Mouse (Mus musculus) testis, adult 2 months (tissue): ENCODE results near the gene Ccdc121. TPM values are rescaled to one million over a fixed set of nuclear protein-coding genes. Genes with fewer than 3 reads are reported as not detected.
"Not testable (repeated sequence)": the region's sequence is repeated elsewhere in the genome, so short reads cannot be mapped to it uniquely, and the experiment has no call there.

Experiments used
- H3K27ac ChIP-seq: fragments of 200-500 bp; 2 replicates; pipeline ENCODE4 v1.5.1; 2012; ENCODE audit warnings: low read depth, low read length; ENCODE audit not compliant: control insufficient read depth, insufficient read depth
- H3K27me3 ChIP-seq: fragments of 200-500 bp; 2 replicates; pipeline ENCODE4 v1.6.1; 2012; ENCODE audit warnings: mild to moderate bottlenecking, low read length, moderate library complexity; ENCODE audit not compliant: control insufficient read depth, insufficient read depth
- H3K36me3 ChIP-seq: fragments of 200-500 bp; 2 replicates; pipeline ENCODE4 v1.6.1; 2012; ENCODE audit warnings: mild to moderate bottlenecking, low read length; ENCODE audit not compliant: control insufficient read depth, insufficient read depth
- H3K4me1 ChIP-seq: fragments of 200-500 bp; 2 replicates; pipeline ENCODE4 v1.6.1; 2012; ENCODE audit warnings: low read length; ENCODE audit not compliant: control insufficient read depth, insufficient read depth
- H3K4me3 ChIP-seq: fragments of 200-500 bp; 2 replicates; pipeline ENCODE4 v1.5.1; 2012; ENCODE audit warnings: low read depth, mild to moderate bottlenecking, low read length, moderate library complexity, mixed read lengths; ENCODE audit not compliant: control insufficient read depth
- CTCF ChIP-seq: fragments of 200-500 bp; IDR thresholded peaks from 2 replicates; pipeline ENCODE4 v1.5.1; 2012; ENCODE audit warnings: low read depth, mild to moderate bottlenecking, inconsistent platforms, low read length, moderate library complexity; ENCODE audit not compliant: control insufficient read depth, insufficient read depth, insufficient replicate concordance
- POLR2A ChIP-seq: fragments of 200-500 bp; IDR thresholded peaks from 2 replicates; pipeline ENCODE4 v1.6.1; 2012; ENCODE audit warnings: low read depth, mild to moderate bottlenecking, inconsistent platforms, low read length, moderate library complexity; ENCODE audit not compliant: control insufficient read depth
- polyA plus RNA-seq: library from polyadenylated mRNA; depleted of rRNA; stranded (reverse); fragments of >200 nt; gene quantifications from 2 replicates; pipeline ENCODE4 v1.2.3, GENCODE M21; 2012

The Ccdc121 gene
- polyA plus RNA-seq, 1 experiment: not detected

DNA sequence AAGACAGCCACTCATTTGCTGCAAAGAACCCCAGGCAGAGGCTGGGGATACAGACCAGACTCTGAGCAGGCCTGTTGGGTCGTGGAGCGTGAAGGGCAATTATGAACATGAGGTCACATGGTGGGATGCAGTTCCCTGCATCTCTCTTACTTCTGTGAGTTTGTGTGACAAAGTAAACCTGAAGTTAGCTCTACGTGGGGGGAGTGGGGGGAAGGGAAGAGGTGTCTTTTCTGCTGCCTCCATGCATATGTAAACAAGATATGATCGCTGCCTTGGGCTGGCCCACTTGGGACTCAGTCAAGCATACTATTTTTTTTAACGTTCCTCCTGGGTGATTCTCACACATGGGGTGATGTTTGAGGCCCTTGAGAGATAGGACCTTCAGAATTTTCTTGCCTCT is 14.7 kb upstream of the Ccdc121 start:
- no peaks in the 10 kb centered on the region for H3K27me3 ChIP-seq
- TF ChIP-seq POLR2A: no peak
- TF ChIP-seq CTCF: no peak

DNA sequence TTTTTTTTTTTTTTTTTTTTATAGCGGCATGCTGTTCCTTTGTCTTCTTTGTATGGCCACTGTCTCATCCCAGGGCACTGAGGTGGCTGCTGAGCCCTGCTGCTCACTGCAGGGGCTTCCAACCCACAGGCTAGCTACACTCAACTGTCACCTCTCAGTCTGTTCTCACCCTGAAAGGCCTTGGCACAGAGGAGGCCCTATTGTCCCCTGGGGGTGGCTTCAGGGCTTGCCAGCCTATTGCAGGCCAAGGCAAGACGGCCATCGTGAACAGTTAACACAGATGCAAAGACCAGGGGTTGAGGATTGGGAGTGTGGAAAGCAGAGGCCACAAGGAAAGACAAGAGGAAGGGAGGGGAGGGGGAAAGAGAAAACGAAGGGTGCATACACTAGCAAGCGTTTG is 12.6 kb upstream of the Ccdc121 start:
- Histone ChIP-seq H3K27me3 (no peaks in the 10 kb centered on the region), H3K4me1 (no peaks in the 10 kb centered on the region), H3K4me3 (no peak overlapping the region), H3K27ac (no peak overlapping the region), H3K36me3 (no peaks in the 10 kb centered on the region)
- TF ChIP-seq POLR2A: no peak

More for the DNA sequence above, 14.7 kb upstream of the Ccdc121 start:
- no peak overlapping the region for H3K4me3 ChIP-seq
- peaks cover 4% of the 10 kb centered on the region for H3K4me1 ChIP-seq
- H3K36me3 ChIP-seq: no peaks in the 10 kb centered on the region
- no peak overlapping the region for H3K27ac ChIP-seq

DNA sequence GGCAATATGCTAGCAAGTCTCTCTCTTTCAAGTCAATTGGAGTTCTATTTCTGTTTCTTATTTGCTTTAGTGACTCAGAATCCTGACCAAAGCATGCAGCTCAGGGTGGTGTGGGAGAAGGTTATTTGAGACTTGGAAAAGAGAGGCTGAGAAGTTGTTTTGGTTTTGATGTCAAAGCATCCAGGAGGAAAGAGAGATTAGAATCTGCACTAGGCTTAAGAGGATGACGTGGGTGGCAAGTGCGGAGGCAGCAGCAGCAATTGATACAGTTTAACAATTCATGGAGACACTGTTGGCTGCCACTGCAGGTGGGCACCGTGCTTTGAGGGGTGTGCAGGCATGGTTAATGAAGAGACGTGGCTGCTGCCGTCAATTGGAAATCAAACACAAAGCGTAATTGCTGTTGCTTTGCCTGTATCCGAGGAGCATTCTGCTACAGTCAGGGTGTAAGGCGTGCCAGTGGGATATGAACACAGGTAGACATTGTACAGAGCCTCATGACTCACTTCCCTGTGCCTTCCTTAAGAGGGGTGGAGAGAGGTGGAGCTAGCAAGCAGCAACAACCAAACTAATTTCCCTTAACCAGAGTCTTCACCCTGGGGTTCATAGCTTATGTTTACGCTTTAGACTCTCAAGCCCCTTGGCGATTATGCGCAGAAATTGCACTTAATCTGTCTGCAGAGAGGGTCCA is 10.3 kb upstream of the Ccdc121 start:
- H3K4me3 ChIP-seq: no peak overlapping the region
- H3K4me1 ChIP-seq: no peaks in the 10 kb centered on the region
- no peak overlapping the region for H3K27ac ChIP-seq
- no peaks in the 10 kb centered on the region for H3K27me3 ChIP-seq
- TF ChIP-seq POLR2A (no peak), CTCF (no peak)
- H3K36me3 ChIP-seq: no peaks in the 10 kb centered on the region

DNA sequence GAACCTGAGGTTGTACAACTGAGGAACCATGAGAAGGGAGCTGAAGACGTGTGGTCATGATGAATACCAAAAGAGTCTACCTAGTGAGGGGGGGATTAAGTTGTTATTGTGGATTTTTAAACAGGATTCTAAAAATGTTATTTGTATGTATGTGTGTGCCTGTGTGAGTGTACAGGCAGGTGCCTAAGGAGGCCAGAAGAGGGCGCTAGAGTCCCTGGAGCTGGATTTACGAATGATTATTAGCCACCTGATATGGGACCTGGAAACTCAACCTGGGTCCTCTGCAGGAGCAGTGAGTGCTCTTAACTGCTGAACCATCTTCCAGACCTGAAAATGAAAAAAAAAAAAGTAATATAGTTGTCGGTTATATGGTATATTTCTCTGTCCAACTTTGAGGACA is 7.9 kb upstream of the Ccdc121 start:
- Histone ChIP-seq H3K27me3 (no peaks in the 10 kb centered on the region), H3K4me3 (no peak overlapping the region), H3K36me3 (no peaks in the 10 kb centered on the region), H3K27ac (no peak overlapping the region), H3K4me1 (no peaks in the 10 kb centered on the region)
- TF ChIP-seq POLR2A (no peak), CTCF (peak; percentile 51; the same call in 1 of the 2 replicates)

DNA sequence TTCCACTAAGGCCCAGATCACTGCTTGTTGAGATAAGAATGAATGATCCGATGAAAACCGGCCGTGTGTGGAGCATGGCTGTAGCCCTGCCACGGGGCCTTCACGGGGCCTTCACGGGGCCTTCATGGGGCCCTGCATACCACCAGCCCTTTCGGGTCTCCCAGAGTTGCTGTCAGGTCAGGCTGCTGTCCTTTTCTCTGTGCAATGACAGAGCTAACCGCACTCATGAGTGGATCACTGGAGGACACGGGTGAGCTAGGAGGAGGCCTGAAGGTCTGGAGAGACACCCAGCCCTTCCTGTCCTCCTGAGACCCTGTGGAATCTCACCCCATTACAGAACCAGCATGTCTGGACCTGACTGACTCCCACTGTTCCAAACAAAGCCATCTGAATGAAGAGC is 6.8 kb upstream of the Ccdc121 start:
- H3K4me3 ChIP-seq: no peak overlapping the region
- no peaks in the 10 kb centered on the region for H3K27me3 ChIP-seq
- H3K27ac ChIP-seq: no peak overlapping the region
- no peak for TF ChIP-seq CTCF
- TF ChIP-seq POLR2A: no peak
- H3K4me1 ChIP-seq: no peaks in the 10 kb centered on the region
- H3K36me3 ChIP-seq: no peaks in the 10 kb centered on the region

DNA sequence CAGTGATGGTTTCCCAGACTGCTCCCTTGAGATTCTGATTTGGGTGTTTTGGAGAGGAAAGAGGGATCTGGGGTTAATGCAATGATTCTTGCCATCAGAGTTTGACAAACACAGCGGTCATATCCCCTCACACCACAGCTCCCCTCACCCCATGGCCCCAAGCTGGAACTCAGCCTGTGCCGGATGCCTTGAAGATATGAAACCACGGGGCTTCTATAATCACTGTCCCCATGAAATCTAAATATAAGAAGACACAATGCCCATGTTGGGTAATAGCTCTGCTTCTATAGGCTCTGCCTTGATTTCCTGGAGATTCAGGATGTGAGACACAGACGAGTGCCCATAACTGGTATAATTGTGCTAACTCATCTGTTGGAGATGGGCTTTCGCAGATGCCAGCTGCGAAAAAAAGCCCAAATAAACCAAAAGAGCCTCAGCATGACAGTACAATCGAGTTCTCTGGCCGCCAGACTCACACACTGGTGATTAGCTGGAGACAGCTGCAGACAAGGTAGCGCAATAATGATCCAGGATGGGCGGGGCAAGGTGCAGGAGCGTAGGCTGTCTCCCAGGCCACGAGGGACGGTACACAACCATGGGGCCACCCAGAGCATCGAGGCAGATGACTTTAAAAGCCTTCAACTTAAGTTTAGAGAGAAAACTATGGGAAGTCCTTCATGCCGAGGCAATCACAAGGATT is 1.3 kb upstream of the Ccdc121 start:
- Histone ChIP-seq H3K36me3 (no peaks in the 10 kb centered on the region), H3K4me1 (no peaks in the 10 kb centered on the region; the same call in 1 of the 2 replicates), H3K27me3 (no peaks in the 10 kb centered on the region), H3K4me3 (no peak overlapping the region), H3K27ac (no peak overlapping the region)
- no peak for TF ChIP-seq CTCF
- TF ChIP-seq POLR2A: no peak

DNA sequence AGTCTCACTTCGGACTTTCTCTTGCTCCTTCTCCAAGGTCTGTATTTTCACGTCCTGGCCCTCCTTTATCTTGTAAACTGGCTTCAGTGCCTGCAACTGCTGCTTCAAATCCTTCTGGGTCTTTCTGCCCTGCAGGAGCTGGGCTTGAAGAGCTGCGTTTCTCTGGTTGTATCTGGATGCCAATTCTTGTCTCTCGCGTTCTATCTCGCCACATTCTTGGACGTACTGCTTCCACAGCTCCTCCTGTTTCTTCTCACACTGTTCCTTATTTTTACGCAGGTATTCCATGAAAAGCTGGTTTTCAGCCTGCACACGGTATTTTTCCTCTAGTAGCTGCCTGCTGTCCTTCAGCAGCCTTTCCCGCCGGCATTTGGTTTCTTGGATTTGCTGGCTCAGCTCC is 396 bp downstream of the Ccdc121 start:
- not testable (repeated sequence) for H3K27me3 ChIP-seq, H3K4me1 ChIP-seq, H3K27ac ChIP-seq, H3K4me3 ChIP-seq, H3K36me3 ChIP-seq

DNA sequence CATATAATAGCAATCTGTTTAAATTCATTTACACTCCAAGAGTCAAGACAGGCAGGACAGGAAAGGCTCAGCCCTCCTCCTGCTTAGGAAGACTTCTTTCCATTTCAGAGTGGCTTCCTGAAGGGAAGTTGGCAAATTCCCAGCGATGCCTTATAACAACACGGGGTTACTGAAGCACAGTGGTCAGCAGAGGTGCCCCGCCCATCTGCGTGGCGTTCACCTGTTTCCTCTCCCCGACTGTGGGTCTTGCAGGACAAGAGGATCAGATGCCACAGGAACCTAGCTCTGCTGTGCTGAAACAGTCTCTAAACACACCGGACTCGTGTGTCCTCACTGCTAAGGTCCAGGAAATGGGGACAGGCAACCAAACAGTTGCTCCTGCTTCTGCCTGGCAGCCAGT is 5.9 kb downstream of the Ccdc121 start:
- no peaks in the 10 kb centered on the region; the same call in 1 of the 2 replicates for H3K4me1 ChIP-seq
- H3K27ac ChIP-seq: no peak overlapping the region
- no peak overlapping the region for H3K4me3 ChIP-seq
- no peak for TF ChIP-seq CTCF
- no peak for TF ChIP-seq POLR2A
- H3K36me3 ChIP-seq: no peaks in the 10 kb centered on the region
- no peaks in the 10 kb centered on the region for H3K27me3 ChIP-seq
